Mouse (Mus musculus) kidney, embryonic 14.5 days (tissue): ENCODE data around the gene Prune1. TPM values are rescaled to one million over a fixed set of nuclear protein-coding genes. Genes with fewer than 3 reads are reported as not detected.

Experiments
- ATAC-seq: fragments of 200-750 bp; cut with Nextera tagmentation; 2 replicates; pipeline ENCODE4 v1.8.0; 2017; ENCODE audit warnings: moderate number of reproducible peaks, mild to moderate bottlenecking, moderate TSS enrichment, moderate library complexity; ENCODE audit not compliant: low FRiP score, low TSS enrichment
- H3K27ac ChIP-seq: fragments of 300-500 bp; sonication (generic); 2 replicates; pipeline ENCODE4 v1.5.1; 2014; ENCODE audit warnings: low read depth, mild to moderate bottlenecking, low read length, moderate library complexity, mixed read lengths
- H3K27me3 ChIP-seq: fragments of 300-500 bp; sonication (generic); 2 replicates; pipeline ENCODE4 v1.6.1; 2014; ENCODE audit warnings: mild to moderate bottlenecking, low read length; ENCODE audit not compliant: control insufficient read depth, insufficient read depth
- H3K36me3 ChIP-seq: fragments of 300-500 bp; sonication (generic); 2 replicates; pipeline ENCODE4 v1.6.1; 2014; ENCODE audit warnings: low read length, mixed read lengths; ENCODE audit not compliant: control insufficient read depth, insufficient read depth
- H3K4me1 ChIP-seq: fragments of 300-500 bp; sonication (generic); 2 replicates; pipeline ENCODE4 v1.6.1; 2014; ENCODE audit warnings: low read length, mixed read lengths; ENCODE audit not compliant: control insufficient read depth, insufficient read depth
- H3K4me2 ChIP-seq: fragments of 300-500 bp; sonication (generic); replicated peaks from 2 replicates; pipeline ENCODE4 v1.6.1; 2014; ENCODE audit warnings: low read depth, mild to moderate bottlenecking, low read length
- H3K4me3 ChIP-seq: fragments of 300-500 bp; sonication (generic); 2 replicates; pipeline ENCODE4 v1.5.1; 2014; ENCODE audit warnings: mild to moderate bottlenecking, low read length
- H3K9ac ChIP-seq: fragments of 300-500 bp; sonication (generic); 2 replicates; pipeline ENCODE4 v1.6.1; 2014; ENCODE audit warnings: low read depth, mild to moderate bottlenecking, low read length, moderate library complexity
- H3K9me3 ChIP-seq: fragments of 300-500 bp; sonication (generic); 2 replicates; pipeline ENCODE4 v1.6.1; 2016; ENCODE audit warnings: low read length; ENCODE audit not compliant: control insufficient read depth
- WGBS: fragments of 180-500 bp; shearing (Covaris S2); extraction: QIAGEN DNeasy Blood & Tissue Kit; methylation state at CpG from one replicate; pipeline ENCODE4 v1.1.7; 2014; 5-methylcytosine and 5-hydroxymethylcytosine counted together
- polyA plus RNA-seq: library from polyadenylated mRNA; unstranded; fragments of >200 nt; fragmentation: Nextera tagmentation; extraction: Ambion mirVana; gene quantifications from 2 replicates; pipeline ENCODE4 v1.2.1, GENCODE M21; 2014

The Prune1 gene
- polyA plus RNA-seq, 1 experiment from 2014 or later, result 22.1 TPM

- Histone ChIP-seq H3K9me3 (no peaks in the 10 kb centered on the region), H3K4me2 (no peak overlapping the region), H3K4me1 (no peaks in the 10 kb centered on the region; the same call in 1 of the 2 replicates), H3K36me3 (peaks cover 41% of the 10 kb centered on the region), H3K27me3 (no peaks in the 10 kb centered on the region), H3K27ac (no peak overlapping the region), H3K9ac (no peak overlapping the region), H3K4me3 (no peak overlapping the region)
- WGBS, result 53% methylated on average over 11 of the region's 11 CpGs
- no peak for ATAC-seq
Observed at GRCm38 (mm10) chr3:95293537-95293936, 11.7 kb upstream of the Prune1 start.

- Histone ChIP-seq H3K36me3 (peaks cover 48% of the 10 kb centered on the region), H3K27ac (no peak overlapping the region), H3K4me1 (no peaks in the 10 kb centered on the region; the same call in 1 of the 2 replicates), H3K4me2 (no peak overlapping the region), H3K9me3 (no peaks in the 10 kb centered on the region), H3K4me3 (no peak overlapping the region), H3K9ac (no peak overlapping the region), H3K27me3 (no peaks in the 10 kb centered on the region)
- WGBS, result 86% methylated on average over 2 of the region's 2 CpGs
- no peak for ATAC-seq
Observed at GRCm38 (mm10) chr3:95292899-95293298, 11.0 kb upstream of the Prune1 start.

GRCm38 (mm10) chr3:95291041-95291440 lies 9.2 kb upstream of the Prune1 start:
- ATAC-seq, result no peak
- Histone ChIP-seq H3K36me3 (peaks cover 52% of the 10 kb centered on the region), H3K9me3 (no peaks in the 10 kb centered on the region)

GRCm38 (mm10) chr3:95290156-95290555 lies 8.3 kb upstream of the Prune1 start:
- no peaks in the 10 kb centered on the region for H3K27me3 ChIP-seq
- no peak overlapping the region for H3K4me2 ChIP-seq
- no peak overlapping the region for H3K27ac ChIP-seq
- WGBS, result 65% methylated on average over 6 of the region's 6 CpGs
- H3K36me3 ChIP-seq, result peaks cover 46% of the 10 kb centered on the region
- H3K4me1 ChIP-seq, result no peaks in the 10 kb centered on the region
- no peaks in the 10 kb centered on the region for H3K9me3 ChIP-seq
- H3K4me3 ChIP-seq, result no peak overlapping the region
- ATAC-seq, result no peak
- no peak overlapping the region for H3K9ac ChIP-seq

More at GRCm38 (mm10) chr3:95291041-95291440, 9.2 kb upstream of the Prune1 start:
- H3K4me2 ChIP-seq, result no peak overlapping the region
- H3K9ac ChIP-seq, result no peak overlapping the region
- no peaks in the 10 kb centered on the region; the same call in 1 of the 2 replicates for H3K4me1 ChIP-seq
- no peak overlapping the region for H3K27ac ChIP-seq
- H3K27me3 ChIP-seq, result no peaks in the 10 kb centered on the region
- H3K4me3 ChIP-seq, result no peak overlapping the region
- 82% methylated on average over 4 of the region's 4 CpGs for WGBS

- H3K9me3 ChIP-seq, result no peaks in the 10 kb centered on the region
- WGBS, result 96% methylated on average over 4 of the region's 4 CpGs
- H3K27ac ChIP-seq, result no peak overlapping the region
- H3K27me3 ChIP-seq, result no peaks in the 10 kb centered on the region
- H3K9ac ChIP-seq, result no peak overlapping the region
- H3K4me1 ChIP-seq, result peaks cover under 1% of the 10 kb centered on the region; the same call in 1 of the 2 replicates
- H3K36me3 ChIP-seq, result peaks cover 40% of the 10 kb centered on the region
- no peak overlapping the region for H3K4me3 ChIP-seq
- H3K4me2 ChIP-seq, result no peak overlapping the region
- no peak for ATAC-seq
Observed at GRCm38 (mm10) chr3:95289419-95289818, 7.5 kb upstream of the Prune1 start.

GRCm38 (mm10) chr3:95287541-95287940 lies 5.7 kb upstream of the Prune1 start:
- Histone ChIP-seq H3K27me3 (no peaks in the 10 kb centered on the region), H3K4me2 (no peak overlapping the region), H3K4me3 (no peak overlapping the region), H3K4me1 (peaks cover 10% of the 10 kb centered on the region; the same call in 1 of the 2 replicates), H3K27ac (no peak overlapping the region), H3K9me3 (no peaks in the 10 kb centered on the region), H3K9ac (no peak overlapping the region), H3K36me3 (peaks cover 25% of the 10 kb centered on the region)
- no peak for ATAC-seq
- WGBS, result 84% methylated on average over 3 of the region's 3 CpGs

- Histone ChIP-seq H3K27ac (no peak overlapping the region), H3K4me2 (no peak overlapping the region), H3K9me3 (no peaks in the 10 kb centered on the region), H3K27me3 (no peaks in the 10 kb centered on the region), H3K9ac (no peak overlapping the region), H3K4me1 (peaks cover 10% of the 10 kb centered on the region; the same call in 1 of the 2 replicates), H3K36me3 (peaks cover 19% of the 10 kb centered on the region), H3K4me3 (no peak overlapping the region)
- ATAC-seq, result no peak
- 91% methylated on average over 7 of the region's 7 CpGs for WGBS
Observed at GRCm38 (mm10) chr3:95286510-95286909, 4.6 kb upstream of the Prune1 start.

- Histone ChIP-seq H3K9ac (no peak overlapping the region), H3K27ac (no peak overlapping the region), H3K4me2 (no peak overlapping the region), H3K27me3 (no peaks in the 10 kb centered on the region), H3K9me3 (no peaks in the 10 kb centered on the region), H3K36me3 (peaks cover 19% of the 10 kb centered on the region), H3K4me1 (peaks cover 10% of the 10 kb centered on the region; the same call in 1 of the 2 replicates), H3K4me3 (no peak overlapping the region)
- 59% methylated on average over 5 of the region's 5 CpGs for WGBS
- no peak for ATAC-seq
Observed at GRCm38 (mm10) chr3:95286011-95286410, 4.1 kb upstream of the Prune1 start.

GRCm38 (mm10) chr3:95285390-95285789 lies 3.5 kb upstream of the Prune1 start:
- Histone ChIP-seq H3K4me2 (no peak overlapping the region), H3K4me1 (peaks cover 10% of the 10 kb centered on the region; the same call in 1 of the 2 replicates), H3K9ac (no peak overlapping the region), H3K9me3 (no peaks in the 10 kb centered on the region), H3K27ac (no peak overlapping the region), H3K36me3 (peaks cover 15% of the 10 kb centered on the region), H3K4me3 (no peak overlapping the region), H3K27me3 (no peaks in the 10 kb centered on the region)
- no peak for ATAC-seq
- 95% methylated on average over 5 of the region's 5 CpGs for WGBS
